Mouse (Mus musculus) adrenal gland, postnatal 0 days (tissue): ENCODE results near the gene Sval1. TPM values are rescaled to one million over a fixed set of nuclear protein-coding genes. Genes with fewer than 3 reads are reported as not detected.

Experiments used
- polyA plus RNA-seq: library from polyadenylated mRNA; unstranded; fragments of >200 nt; fragmentation: Nextera tagmentation; extraction: Ambion mirVana; gene quantifications from 2 replicates; pipeline ENCODE4 v1.2.1, GENCODE M21; 2015

Gene Sval1
- not detected in 2 replicates for polyA plus RNA-seq

GRCm38 (mm10) chr6:41951330-41951729, at the start of gene Sval1:
Gene Sval1, plus strand, starts transcription at chr6:41951630.

DNA sequence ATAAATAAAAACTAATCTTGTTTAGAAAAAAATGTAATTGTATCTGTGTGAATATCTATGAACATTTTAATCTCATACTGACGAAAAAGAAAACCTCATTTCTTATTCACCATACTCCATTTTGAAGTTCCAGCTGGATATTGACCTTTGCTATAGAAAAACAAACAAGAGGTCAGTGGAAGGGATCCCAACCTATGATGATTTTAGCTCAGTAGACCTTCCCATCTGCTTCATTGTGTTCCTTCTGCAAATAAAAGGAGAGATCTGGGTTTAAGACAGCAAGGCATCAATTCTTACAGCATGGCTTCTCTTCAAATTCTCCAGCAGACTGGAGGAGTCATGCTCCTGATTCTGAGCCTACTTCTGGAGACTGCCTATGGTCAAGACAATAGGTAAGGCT, 16.4 kb downstream of the Sval1 start, which contains the start of gene Sval3:
Gene Sval3, plus strand, starts transcription at position 301 of the 400 bp plus-strand sequence.

Other genes with a start within 250 kb of the Sval1 start
- gene Kel, start 247.3 kb upstream of the Sval1 start, polyA plus RNA-seq: 2.8 and 4.3 TPM in 2 replicates
- gene Olfr459, start 176.5 kb upstream of the Sval1 start, polyA plus RNA-seq: not detected in 2 replicates
- gene Pip, start 104.1 kb upstream of the Sval1 start, polyA plus RNA-seq: not detected in 2 replicates
- not detected in 2 replicates for gene Sval2, start 98.6 kb upstream of the Sval1 start, polyA plus RNA-seq
- gene Sval3, start 16.5 kb downstream of the Sval1 start, polyA plus RNA-seq: not detected in 2 replicates
- gene Sva, start 86.8 kb downstream of the Sval1 start, polyA plus RNA-seq: not detected in 2 replicates
- gene Tas2r139, start 189.3 kb downstream of the Sval1 start, polyA plus RNA-seq: not detected in 2 replicates